Mouse (Mus musculus) forebrain, embryonic 14.5 days (tissue): ENCODE measurements at regions not wholly inside any gene's neighbourhood (a gene's known extent, or its start where the extent isn't known, plus 50 kb on each side); places are given as distances from the start of the nearest gene placed in this dataset.
"Not testable (repeated sequence)": the region's sequence is repeated elsewhere in the genome, so short reads cannot be mapped to it uniquely, and the experiment has no call there.

Experiments
- ATAC-seq: fragments of 200-750 bp; cut with Nextera tagmentation; 2 replicates; pipeline ENCODE4 v1.8.0; 2017; ENCODE audit warnings: mild to moderate bottlenecking, moderate library complexity
- DNase-seq: peaks from one replicate; pipeline ENCODE4 v3.0.0-alpha.2; 2015; ENCODE audit warnings: low spot score
- H3K27ac ChIP-seq: fragments of 300-500 bp; sonication (generic); 2 replicates; pipeline ENCODE4 v1.5.1; 2014; ENCODE audit warnings: low read depth, mild to moderate bottlenecking, control low read depth, low read length, moderate library complexity
- H3K27me3 ChIP-seq: fragments of 300-500 bp; sonication (generic); replicated peaks from 2 replicates; pipeline ENCODE4 v1.6.1; 2014; ENCODE audit warnings: low read length, control low read depth, mixed read lengths; ENCODE audit not compliant: control insufficient read depth, insufficient read depth
- H3K36me3 ChIP-seq: fragments of 300-500 bp; sonication (generic); 2 replicates; pipeline ENCODE4 v1.6.1; 2014; ENCODE audit warnings: low read length, control low read depth; ENCODE audit not compliant: control insufficient read depth, insufficient read depth
- H3K4me1 ChIP-seq: fragments of 300-500 bp; sonication (generic); 2 replicates; pipeline ENCODE4 v1.6.1; 2014; ENCODE audit warnings: antibody characterized with exemption, low read length, control low read depth; ENCODE audit not compliant: control insufficient read depth, insufficient read depth
- H3K4me2 ChIP-seq: fragments of 300-500 bp; sonication (generic); 2 replicates; pipeline ENCODE4 v1.6.1; 2014; ENCODE audit warnings: mild to moderate bottlenecking, control low read depth, low read length
- H3K4me3 ChIP-seq: fragments of 300-500 bp; sonication (generic); 2 replicates; pipeline ENCODE4 v1.5.1; 2014; ENCODE audit warnings: low read depth, low read length, control low read depth
- H3K9ac ChIP-seq: fragments of 300-500 bp; sonication (generic); 2 replicates; pipeline ENCODE4 v1.6.1; 2014; ENCODE audit warnings: mild to moderate bottlenecking, low read length, control low read depth, moderate library complexity
- H3K9me3 ChIP-seq: fragments of 300-500 bp; sonication (generic); replicated peaks from 2 replicates; pipeline ENCODE4 v1.6.1; 2016; ENCODE audit warnings: low read length, control low read depth, mixed read lengths; ENCODE audit not compliant: control insufficient read depth
- whole genome bisulfite sequencing: fragments of 180-500 bp; shearing (Covaris S2); extraction: QIAGEN DNeasy Blood & Tissue Kit; methylation state at CpG from one replicate; pipeline ENCODE4 v1.1.7; 2014; 5-methylcytosine and 5-hydroxymethylcytosine counted together

GRCm38 (mm10) chr10:85293071-85293783 lies 93.4 kb upstream of the Btbd11 start:
- 32% methylated on average over 9 of the region's 9 CpGs for WGBS
- Histone ChIP-seq H3K9me3 (no peaks in the 10 kb centered on the region), H3K27ac (peak overlapping the region; percentile 40; the same call in 1 of the 2 replicates), H3K4me2 (peak overlapping the region; percentile 17; the same call in 1 of the 2 replicates), H3K36me3 (no peaks in the 10 kb centered on the region), H3K4me1 (peaks cover 12% of the 10 kb centered on the region), H3K27me3 (no peaks in the 10 kb centered on the region), H3K4me3 (no peak overlapping the region), H3K9ac (no peak overlapping the region)
- ATAC-seq = peak; percentile 51; the same call in 1 of the 2 replicates
- DNase-seq = peak; percentile 44

GRCm38 (mm10) chr10:85295133-85295887 lies 91.3 kb upstream of the Btbd11 start:
- Histone ChIP-seq H3K36me3 (no peaks in the 10 kb centered on the region), H3K4me1 (peaks cover 12% of the 10 kb centered on the region), H3K9ac (no peak overlapping the region), H3K4me2 (no peak overlapping the region), H3K9me3 (no peaks in the 10 kb centered on the region), H3K27me3 (no peaks in the 10 kb centered on the region), H3K4me3 (no peak overlapping the region), H3K27ac (no peak overlapping the region)
- 85% methylated on average over 5 of the region's 5 CpGs for WGBS
- no peak for DNase-seq
- ATAC-seq = no peak

- Histone ChIP-seq H3K27ac (no peak overlapping the region), H3K9me3 (no peaks in the 10 kb centered on the region), H3K4me2 (no peak overlapping the region), H3K9ac (no peak overlapping the region), H3K36me3 (no peaks in the 10 kb centered on the region), H3K4me3 (no peak overlapping the region), H3K4me1 (no peaks in the 10 kb centered on the region), H3K27me3 (no peaks in the 10 kb centered on the region)
- DNase-seq (no peak), ATAC-seq (no peak)
Measured at GRCm38 (mm10) chr10:85311781-85312180, 74.8 kb upstream of the Btbd11 start.

GRCm38 (mm10) chr10:85313331-85313730 lies 73.3 kb upstream of the Btbd11 start:
- not testable (repeated sequence) for H3K27me3 ChIP-seq, H3K27ac ChIP-seq, DNase-seq, H3K9ac ChIP-seq, ATAC-seq, H3K4me1 ChIP-seq, H3K9me3 ChIP-seq, H3K4me2 ChIP-seq, H3K36me3 ChIP-seq, H3K4me3 ChIP-seq
- 97% methylated on average over 10 of the region's 10 CpGs for WGBS

- Histone ChIP-seq H3K9ac (no peak overlapping the region), H3K36me3 (no peaks in the 10 kb centered on the region), H3K9me3 (no peaks in the 10 kb centered on the region), H3K27me3 (no peaks in the 10 kb centered on the region), H3K4me2 (no peak overlapping the region), H3K4me1 (no peaks in the 10 kb centered on the region), H3K27ac (no peak overlapping the region), H3K4me3 (no peak overlapping the region)
- 83% methylated on average over 1 of the region's 1 CpGs for WGBS
- DNase-seq = no peak
- ATAC-seq = no peak
Measured at GRCm38 (mm10) chr10:85320971-85321370, 65.6 kb upstream of the Btbd11 start.

- no peak overlapping the region for H3K9ac ChIP-seq
- no peaks in the 10 kb centered on the region for H3K9me3 ChIP-seq
- 86% methylated on average over 3 of the region's 3 CpGs for WGBS
- DNase-seq (no peak), ATAC-seq (no peak)
- H3K27me3 ChIP-seq = no peaks in the 10 kb centered on the region
- no peak overlapping the region for H3K4me3 ChIP-seq
- no peaks in the 10 kb centered on the region for H3K4me1 ChIP-seq
- no peaks in the 10 kb centered on the region for H3K36me3 ChIP-seq
- no peak overlapping the region for H3K27ac ChIP-seq
- H3K4me2 ChIP-seq = no peak overlapping the region
Measured at GRCm38 (mm10) chr10:85322280-85322679, 64.3 kb upstream of the Btbd11 start.

- 82% methylated on average over 3 of the region's 3 CpGs for WGBS
- no peaks in the 10 kb centered on the region for H3K9me3 ChIP-seq
- H3K4me3 ChIP-seq = no peak overlapping the region
- H3K9ac ChIP-seq = no peak overlapping the region
- ATAC-seq = no peak
- H3K27ac ChIP-seq = no peak overlapping the region
- H3K27me3 ChIP-seq = no peaks in the 10 kb centered on the region
- no peak overlapping the region for H3K4me2 ChIP-seq
- H3K4me1 ChIP-seq = no peaks in the 10 kb centered on the region
- H3K36me3 ChIP-seq = no peaks in the 10 kb centered on the region
- DNase-seq = no peak
Measured at GRCm38 (mm10) chr10:85329382-85329781, 57.2 kb upstream of the Btbd11 start.

- Histone ChIP-seq H3K36me3 (no peaks in the 10 kb centered on the region), H3K4me1 (no peaks in the 10 kb centered on the region), H3K27me3 (no peaks in the 10 kb centered on the region), H3K4me3 (no peak overlapping the region), H3K4me2 (0 out of 2 replicates have a peak overlapping the region, but pooled peaks have one; percentile 5), H3K27ac (no peak overlapping the region), H3K9ac (no peak overlapping the region), H3K9me3 (no peaks in the 10 kb centered on the region)
- 11% methylated on average over 13 of the region's 13 CpGs for WGBS
- ATAC-seq (no peak), DNase-seq (peak; percentile 31)
Measured at GRCm38 (mm10) chr10:85330938-85331691, 55.5 kb upstream of the Btbd11 start.
